Mouse (Mus musculus): ENCODE measurements around the gene Cacna1s. TPM values are rescaled to one million over a fixed set of nuclear protein-coding genes. Genes with fewer than 3 reads are reported as not detected.

Gene Cacna1s
- polyA plus RNA-seq, 1 experiment = 1.0 TPM

- no peaks in the 10 kb centered on the region for H3K36me3 ChIP-seq (ENCODE audit: control insufficient read depth, insufficient read depth, low read length, poor library complexity, severe bottlenecking)
- no peaks in the 10 kb centered on the region for H3K4me1 ChIP-seq (ENCODE audit: control insufficient read depth, insufficient read depth, low read length)
- no peak overlapping the region for H3K4me3 ChIP-seq (ENCODE audit: low read depth, low read length)
- H3K9ac ChIP-seq (ENCODE audit: low read depth, poor library complexity, severe bottlenecking) = no peak overlapping the region
- H3K27me3 ChIP-seq (ENCODE audit: control insufficient read depth, insufficient read depth, low read length, poor library complexity, severe bottlenecking) = no peaks in the 10 kb centered on the region
- no peaks in the 10 kb centered on the region for H3K9me3 ChIP-seq (replicated peaks; ENCODE audit: control insufficient read depth, insufficient read depth, low read length, poor library complexity, severe bottlenecking)
- TF ChIP-seq CTCF (IDR thresholded peaks at IDR 0.05; ENCODE audit: low read depth, low read length) (no peak), POLR2A (IDR thresholded peaks at IDR 0.05; ENCODE audit: insufficient read depth, low read length) (no peak), EP300 (IDR thresholded peaks at IDR 0.05; ENCODE audit: insufficient read depth, low read depth, low read length) (no peak)
- no peak overlapping the region for H3K27ac ChIP-seq (ENCODE audit: insufficient read depth, low read length)
Measured at GRCm38 (mm10) chr1:136014796-136015502, 37.6 kb upstream of the Cacna1s start.

- Histone ChIP-seq H3K9me3 (replicated peaks; ENCODE audit: control insufficient read depth, insufficient read depth, low read length, poor library complexity, severe bottlenecking) (no peaks in the 10 kb centered on the region), H3K9ac (ENCODE audit: low read depth, poor library complexity, severe bottlenecking) (no peak overlapping the region), H3K36me3 (ENCODE audit: control insufficient read depth, insufficient read depth, low read length, poor library complexity, severe bottlenecking) (no peaks in the 10 kb centered on the region), H3K27me3 (ENCODE audit: control insufficient read depth, insufficient read depth, low read length, poor library complexity, severe bottlenecking) (no peaks in the 10 kb centered on the region), H3K4me3 (ENCODE audit: low read depth, low read length) (no peak overlapping the region), H3K27ac (ENCODE audit: insufficient read depth, low read length) (no peak overlapping the region), H3K4me1 (ENCODE audit: control insufficient read depth, insufficient read depth, low read length) (no peaks in the 10 kb centered on the region)
- no peak for TF ChIP-seq POLR2A (IDR thresholded peaks at IDR 0.05; ENCODE audit: insufficient read depth, low read length)
- TF ChIP-seq EP300 (IDR thresholded peaks at IDR 0.05; ENCODE audit: insufficient read depth, low read depth, low read length) = no peak
- no peak for TF ChIP-seq CTCF (IDR thresholded peaks at IDR 0.05; ENCODE audit: low read depth, low read length)
Measured at GRCm38 (mm10) chr1:136017307-136017706, 35.2 kb upstream of the Cacna1s start.

GRCm38 (mm10) chr1:136017907-136018313 is 34.6 kb upstream of the Cacna1s start:
- H3K9me3 ChIP-seq (replicated peaks; ENCODE audit: control insufficient read depth, insufficient read depth, low read length, poor library complexity, severe bottlenecking) = no peaks in the 10 kb centered on the region
- no peaks in the 10 kb centered on the region for H3K4me1 ChIP-seq (ENCODE audit: control insufficient read depth, insufficient read depth, low read length)
- H3K27ac ChIP-seq (ENCODE audit: insufficient read depth, low read length) = no peak overlapping the region
- H3K27me3 ChIP-seq (ENCODE audit: control insufficient read depth, insufficient read depth, low read length, poor library complexity, severe bottlenecking) = no peaks in the 10 kb centered on the region
- TF ChIP-seq POLR2A (IDR thresholded peaks at IDR 0.05; ENCODE audit: insufficient read depth, low read length) (no peak), CTCF (IDR thresholded peaks at IDR 0.05; ENCODE audit: low read depth, low read length) (no peak), EP300 (IDR thresholded peaks at IDR 0.05; ENCODE audit: insufficient read depth, low read depth, low read length) (no peak)
- peak overlapping the region; percentile 98 for H3K4me3 ChIP-seq (ENCODE audit: low read depth, low read length)
- peak overlapping the region; percentile 80 for H3K9ac ChIP-seq (ENCODE audit: low read depth, poor library complexity, severe bottlenecking)
- H3K36me3 ChIP-seq (ENCODE audit: control insufficient read depth, insufficient read depth, low read length, poor library complexity, severe bottlenecking) = no peaks in the 10 kb centered on the region

GRCm38 (mm10) chr1:136018390-136019189 is 34.0 kb upstream of the Cacna1s start:
- Histone ChIP-seq H3K27ac (ENCODE audit: insufficient read depth, low read length) (no peak overlapping the region), H3K36me3 (ENCODE audit: control insufficient read depth, insufficient read depth, low read length, poor library complexity, severe bottlenecking) (no peaks in the 10 kb centered on the region), H3K9ac (ENCODE audit: low read depth, poor library complexity, severe bottlenecking) (peak overlapping the region; percentile 80), H3K27me3 (ENCODE audit: control insufficient read depth, insufficient read depth, low read length, poor library complexity, severe bottlenecking) (no peaks in the 10 kb centered on the region), H3K4me1 (ENCODE audit: control insufficient read depth, insufficient read depth, low read length) (no peaks in the 10 kb centered on the region), H3K9me3 (replicated peaks; ENCODE audit: control insufficient read depth, insufficient read depth, low read length, poor library complexity, severe bottlenecking) (no peaks in the 10 kb centered on the region), H3K4me3 (ENCODE audit: low read depth, low read length) (peak overlapping the region; percentile 98)
- TF ChIP-seq CTCF (IDR thresholded peaks at IDR 0.05; ENCODE audit: low read depth, low read length) = no peak
- no peak for TF ChIP-seq EP300 (IDR thresholded peaks at IDR 0.05; ENCODE audit: insufficient read depth, low read depth, low read length)
- TF ChIP-seq POLR2A (IDR thresholded peaks at IDR 0.05; ENCODE audit: insufficient read depth, low read length) = no peak

GRCm38 (mm10) chr1:136030201-136030600 is 22.3 kb upstream of the Cacna1s start:
- Histone ChIP-seq H3K36me3 (ENCODE audit: control insufficient read depth, insufficient read depth, low read length, poor library complexity, severe bottlenecking) (peaks cover 4% of the 10 kb centered on the region; the same call in 1 of the 2 replicates), H3K9me3 (replicated peaks; ENCODE audit: control insufficient read depth, insufficient read depth, low read length, poor library complexity, severe bottlenecking) (no peaks in the 10 kb centered on the region), H3K27ac (ENCODE audit: insufficient read depth, low read length) (no peak overlapping the region), H3K4me1 (ENCODE audit: control insufficient read depth, insufficient read depth, low read length) (no peaks in the 10 kb centered on the region), H3K27me3 (ENCODE audit: control insufficient read depth, insufficient read depth, low read length, poor library complexity, severe bottlenecking) (no peaks in the 10 kb centered on the region), H3K4me3 (ENCODE audit: low read depth, low read length) (no peak overlapping the region), H3K9ac (ENCODE audit: low read depth, poor library complexity, severe bottlenecking) (no peak overlapping the region)
- TF ChIP-seq POLR2A (IDR thresholded peaks at IDR 0.05; ENCODE audit: insufficient read depth, low read length) (no peak), CTCF (IDR thresholded peaks at IDR 0.05; ENCODE audit: low read depth, low read length) (no peak)

GRCm38 (mm10) chr1:136031697-136032096 is 20.9 kb upstream of the Cacna1s start:
- H3K27me3 ChIP-seq (ENCODE audit: control insufficient read depth, insufficient read depth, low read length, poor library complexity, severe bottlenecking) = no peaks in the 10 kb centered on the region
- no peak overlapping the region for H3K27ac ChIP-seq (ENCODE audit: insufficient read depth, low read length)
- H3K4me3 ChIP-seq (ENCODE audit: low read depth, low read length) = no peak overlapping the region
- no peaks in the 10 kb centered on the region for H3K9me3 ChIP-seq (replicated peaks; ENCODE audit: control insufficient read depth, insufficient read depth, low read length, poor library complexity, severe bottlenecking)
- H3K9ac ChIP-seq (ENCODE audit: low read depth, poor library complexity, severe bottlenecking) = no peak overlapping the region
- TF ChIP-seq POLR2A (IDR thresholded peaks at IDR 0.05; ENCODE audit: insufficient read depth, low read length) (no peak), EP300 (IDR thresholded peaks at IDR 0.05; ENCODE audit: insufficient read depth, low read depth, low read length) (no peak), CTCF (IDR thresholded peaks at IDR 0.05; ENCODE audit: low read depth, low read length) (no peak)
- peaks cover 4% of the 10 kb centered on the region; the same call in 1 of the 2 replicates for H3K36me3 ChIP-seq (ENCODE audit: control insufficient read depth, insufficient read depth, low read length, poor library complexity, severe bottlenecking)
- no peaks in the 10 kb centered on the region for H3K4me1 ChIP-seq (ENCODE audit: control insufficient read depth, insufficient read depth, low read length)

Data from ES-Bruce4 (cell line).